26 mouse cellular contexts compared by ENCODE assay signal in genomic region chrX:162419431-162419830, GRCm38 (mm10).
"Had no signal": no experiment of that assay in that cellular context is flagged by ENCODE, and none has a peak within 500 bp of the region (broad histone marks: within the 10 kb centered on the region; RNA-seq: fewer than 3 reads in every experiment).

No protein-coding gene starts in this region.

- ATAC-seq: forebrain, embryonic 13.5 days; forebrain, embryonic 14.5 days; forebrain, embryonic 15.5 days; forebrain, embryonic 16.5 days; forebrain, postnatal 0 days had no signal

- H3K27ac ChIP-seq: embryonic facial prominence, embryonic 10.5 days; embryonic facial prominence, embryonic 12.5 days; embryonic facial prominence, embryonic 13.5 days; embryonic facial prominence, embryonic 15.5 days; forebrain, embryonic 10.5 days; forebrain, embryonic 12.5 days; forebrain, embryonic 13.5 days; forebrain, embryonic 15.5 days; gastrocnemius, adult 2 months; heart, adult 2 months had no signal

- DNase-seq: cerebellum, adult 9-11 months; cerebellum, postnatal 10 days; cerebellum, postnatal 14 days; cerebellum, postnatal 25 days; cerebellum, postnatal 36 days; embryo, embryonic 11 days; forebrain, postnatal 0 days; gastrocnemius, adult 2 months; gastrocnemius, postnatal 10 days; gastrocnemius, postnatal 14 days; gastrocnemius, postnatal 25 days; gastrocnemius, postnatal 36 days; heart, adult 11 months; heart, adult 18-20 months; heart, adult 2 months had no signal

- H3K9me3 ChIP-seq: embryonic facial prominence, embryonic 10.5 days; embryonic facial prominence, embryonic 12.5 days; embryonic facial prominence, embryonic 13.5 days; embryonic facial prominence, embryonic 15.5 days; forebrain, embryonic 10.5 days; forebrain, embryonic 12.5 days; forebrain, embryonic 13.5 days; forebrain, embryonic 15.5 days had no signal

- H3K9ac ChIP-seq: embryonic facial prominence, embryonic 12.5 days; embryonic facial prominence, embryonic 13.5 days; embryonic facial prominence, embryonic 15.5 days; forebrain, embryonic 12.5 days; forebrain, embryonic 13.5 days; forebrain, embryonic 15.5 days; forebrain, postnatal 0 days had no signal

- H3K4me1 ChIP-seq: embryonic facial prominence, embryonic 10.5 days; embryonic facial prominence, embryonic 12.5 days; embryonic facial prominence, embryonic 13.5 days; embryonic facial prominence, embryonic 15.5 days; forebrain, embryonic 10.5 days; forebrain, embryonic 12.5 days; forebrain, embryonic 13.5 days; forebrain, embryonic 15.5 days had no signal

- H3K4me3 ChIP-seq: embryonic facial prominence, embryonic 10.5 days; embryonic facial prominence, embryonic 12.5 days; embryonic facial prominence, embryonic 13.5 days; embryonic facial prominence, embryonic 15.5 days; erythroblast, embryonic 14.5 days; forebrain, embryonic 10.5 days; forebrain, embryonic 12.5 days; forebrain, embryonic 13.5 days; forebrain, embryonic 15.5 days; gastrocnemius, adult 2 months; heart, adult 2 months had no signal

- H3K36me3 ChIP-seq: embryonic facial prominence, embryonic 10.5 days; embryonic facial prominence, embryonic 12.5 days; embryonic facial prominence, embryonic 13.5 days; embryonic facial prominence, embryonic 15.5 days; forebrain, embryonic 10.5 days; forebrain, embryonic 12.5 days; forebrain, embryonic 15.5 days had no signal

- H3K4me2 ChIP-seq: embryonic facial prominence, embryonic 12.5 days; embryonic facial prominence, embryonic 13.5 days; embryonic facial prominence, embryonic 15.5 days; forebrain, embryonic 12.5 days; forebrain, embryonic 13.5 days; forebrain, embryonic 15.5 days had no signal
